Mouse (Mus musculus) mouse trophoblast stem cell (cell line): ENCODE results near the gene Tomm40l.

ENCODE experiments used
- in situ Hi-C, 2 experiments: fragments of 300-500 bp; cut with MseI, MboI; formaldehyde crosslinking; loops; 2 replicates in 1 of 2; 3 replicates in 1 of 2; pipeline ENCODE4 v1.15.1; 2025

The Tomm40l gene

DNA sequence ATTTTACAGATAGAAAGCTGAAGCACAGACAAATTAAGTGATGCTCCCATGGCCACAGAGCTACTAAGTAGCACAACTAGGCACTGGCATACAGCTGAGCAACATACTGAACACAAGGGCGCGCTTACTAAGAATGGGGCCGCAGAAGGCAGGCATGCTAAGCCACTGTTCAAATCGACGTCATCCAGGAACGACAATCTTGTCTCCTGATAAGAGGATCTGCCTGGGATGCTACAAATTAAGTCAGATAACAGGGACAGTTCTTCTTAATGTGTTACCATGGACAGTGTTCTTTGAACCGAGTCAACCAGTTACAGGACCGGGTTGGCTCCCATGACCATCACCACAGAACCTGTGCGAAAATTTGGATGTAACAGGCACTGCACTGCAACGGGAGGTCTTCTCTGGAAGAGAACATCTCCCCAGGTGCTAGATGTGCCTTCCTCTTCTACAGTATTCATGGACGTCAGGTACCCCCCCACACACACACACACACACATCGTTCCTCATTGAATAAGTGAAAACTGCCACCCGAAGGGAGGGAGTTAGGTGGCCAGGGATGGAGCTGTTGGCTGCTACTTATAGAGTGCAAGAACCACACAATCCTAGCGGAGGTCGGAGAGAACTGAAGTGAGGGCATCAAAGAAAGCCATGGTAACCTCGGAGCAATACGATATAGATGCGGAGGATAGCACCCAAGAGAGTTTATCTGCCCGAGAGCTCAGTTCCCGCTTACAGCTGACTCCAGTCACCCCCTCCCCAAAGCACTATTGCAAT is 27.1 kb downstream of the Tomm40l start:
- in situ Hi-C loops: no loop called here

DNA sequence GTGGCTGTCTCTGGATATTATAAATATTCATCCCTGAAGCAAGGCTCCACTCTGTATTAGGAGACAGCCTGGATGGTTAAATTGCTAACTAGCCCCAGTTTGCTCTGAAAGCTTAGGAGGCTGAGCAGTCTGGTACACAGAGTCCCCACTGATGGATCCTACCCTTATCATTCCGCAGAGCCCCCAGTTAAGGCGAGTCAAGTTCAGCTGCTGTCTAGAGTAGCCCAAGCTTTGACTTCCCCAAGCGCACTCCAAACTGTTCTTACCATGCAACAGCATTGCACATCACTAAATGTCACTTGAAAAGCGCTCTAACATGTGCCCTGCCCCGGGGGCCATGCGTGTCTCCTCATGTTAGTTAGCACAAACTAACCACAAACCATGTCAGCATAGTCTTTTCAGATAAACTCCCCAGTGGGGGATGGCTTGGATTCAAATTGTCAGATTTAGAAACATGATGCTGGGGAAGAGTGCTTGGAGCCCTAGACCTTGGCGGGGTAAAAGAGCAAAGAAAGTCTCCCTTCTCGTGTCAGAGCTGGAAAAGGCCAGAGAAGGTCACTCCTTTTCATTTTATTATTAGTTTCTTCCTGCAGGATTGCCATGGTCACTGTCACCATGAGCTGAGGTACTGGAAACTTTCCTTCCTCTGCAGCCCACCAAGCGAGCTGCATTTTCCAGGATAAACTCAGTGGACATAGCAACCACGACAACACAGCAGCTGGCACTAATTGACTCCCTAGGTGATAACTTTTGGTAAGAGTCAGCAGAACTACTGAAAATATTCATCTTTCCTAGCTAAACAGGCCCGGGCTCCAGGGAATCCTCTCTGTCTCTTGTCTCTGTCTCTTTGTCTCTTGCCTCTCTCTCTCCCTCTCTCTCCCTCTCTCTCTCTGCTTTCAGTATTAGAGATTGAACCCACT is 28.1 kb downstream of the Tomm40l start:
- in situ Hi-C loops: no loop called here

DNA sequence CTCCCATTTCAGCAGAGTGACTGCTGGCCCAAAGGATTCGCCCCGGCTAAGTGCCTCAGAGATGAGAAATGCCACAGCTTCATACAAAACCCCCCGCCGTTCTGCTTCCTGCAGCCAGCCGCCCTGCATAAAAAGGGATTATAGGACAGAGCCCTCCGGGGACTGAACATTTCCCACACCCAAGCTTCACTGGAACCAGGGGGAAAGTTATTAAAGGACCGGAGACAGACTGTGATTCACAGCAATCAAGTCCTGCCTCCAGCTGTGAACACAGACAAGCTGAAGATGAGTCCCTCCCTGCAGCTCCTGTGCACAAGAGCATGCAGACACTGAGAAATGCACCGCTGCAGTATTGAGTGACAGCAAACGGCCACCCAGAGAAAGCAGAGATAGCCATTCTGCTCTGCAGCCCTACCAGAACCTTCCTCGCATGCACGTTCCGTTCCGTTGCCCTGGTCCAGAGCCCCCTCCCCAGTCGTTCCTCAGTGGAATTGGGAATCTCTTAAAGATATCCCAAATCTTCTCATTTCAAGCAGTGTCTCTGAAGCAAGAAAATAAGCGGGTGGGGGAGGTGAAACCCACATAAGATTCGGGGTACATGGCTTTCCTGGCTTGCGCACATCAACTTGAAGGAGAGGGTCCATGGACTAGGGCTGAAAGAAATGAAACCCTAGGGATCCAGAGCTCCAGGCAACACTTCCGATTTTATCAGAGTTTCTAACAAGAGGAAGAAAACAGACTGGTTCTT is 29.0 kb downstream of the Tomm40l start:
- in situ Hi-C loops: no loop called here

DNA sequence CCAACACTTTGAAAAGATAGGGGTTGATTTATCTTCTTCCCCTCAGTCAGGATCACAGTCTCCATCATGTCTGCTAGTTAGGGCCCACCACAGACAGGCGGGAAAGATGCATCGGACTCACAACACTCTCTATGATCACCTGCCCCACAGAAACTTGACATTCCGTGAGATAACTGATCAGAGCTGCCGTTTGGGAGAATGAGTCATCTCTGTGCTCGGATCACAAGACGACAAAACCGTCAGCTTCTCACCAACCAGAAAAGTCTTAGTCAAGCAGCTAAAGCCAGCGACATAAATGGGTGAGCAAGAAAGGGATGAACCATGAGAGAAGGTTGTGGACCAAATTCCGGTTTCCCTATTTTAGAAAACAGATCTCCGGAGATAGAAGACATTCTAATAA is 30.0 kb downstream of the Tomm40l start:
- in situ Hi-C loops: no loop called here

DNA sequence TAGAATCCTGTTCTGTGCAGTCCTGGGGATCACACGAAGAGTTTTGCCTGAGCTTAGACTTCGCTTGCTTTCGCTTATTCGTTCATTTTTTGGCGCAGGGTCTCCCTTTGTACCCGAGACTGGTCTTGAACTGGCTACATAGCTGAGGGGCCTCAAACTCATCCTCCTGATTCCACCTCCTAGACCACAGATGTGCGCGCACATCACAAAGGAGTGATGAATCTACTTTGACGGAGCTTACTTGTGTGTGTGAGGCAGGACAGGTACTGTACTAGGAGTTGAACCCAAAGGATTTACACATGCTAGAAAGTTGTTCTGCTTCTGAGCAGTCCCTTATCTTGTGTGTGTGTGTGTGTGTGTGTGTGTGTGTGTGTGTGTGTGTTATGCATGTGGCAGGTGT is 31.5 kb downstream of the Tomm40l start:
- in situ Hi-C loops: no loop called here

DNA sequence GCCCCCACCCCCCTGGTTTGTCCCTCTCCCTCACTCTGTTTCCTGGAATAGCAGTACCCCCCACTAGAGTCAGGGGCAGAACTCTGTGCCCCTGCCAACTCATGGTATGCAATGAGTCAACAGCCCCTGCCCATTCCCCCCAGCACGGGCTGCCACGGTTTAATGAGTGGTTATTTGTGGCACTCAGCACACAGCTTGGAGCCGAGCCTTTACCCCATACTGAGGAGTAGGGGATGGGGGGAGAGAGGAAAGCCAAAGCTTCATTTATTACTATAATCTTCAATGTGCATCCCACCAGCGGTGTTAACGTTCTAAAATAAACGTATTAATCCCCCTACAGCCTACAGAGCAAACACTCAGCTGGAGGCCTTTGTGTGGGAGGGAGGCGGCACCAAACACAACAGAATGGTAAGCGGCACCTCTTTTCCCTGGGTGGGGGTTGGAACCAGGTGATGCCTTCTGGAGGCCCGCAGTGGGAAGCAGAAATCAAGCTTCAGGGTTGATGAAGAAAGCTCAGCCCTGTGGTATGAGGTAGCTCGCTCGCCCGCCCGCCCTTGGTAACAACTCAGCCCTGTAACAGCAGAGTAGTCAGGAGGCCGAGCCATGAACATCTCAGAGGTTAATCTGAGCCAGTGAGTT is 32.7 kb downstream of the Tomm40l start:
- in situ Hi-C loops: no loop called here

DNA sequence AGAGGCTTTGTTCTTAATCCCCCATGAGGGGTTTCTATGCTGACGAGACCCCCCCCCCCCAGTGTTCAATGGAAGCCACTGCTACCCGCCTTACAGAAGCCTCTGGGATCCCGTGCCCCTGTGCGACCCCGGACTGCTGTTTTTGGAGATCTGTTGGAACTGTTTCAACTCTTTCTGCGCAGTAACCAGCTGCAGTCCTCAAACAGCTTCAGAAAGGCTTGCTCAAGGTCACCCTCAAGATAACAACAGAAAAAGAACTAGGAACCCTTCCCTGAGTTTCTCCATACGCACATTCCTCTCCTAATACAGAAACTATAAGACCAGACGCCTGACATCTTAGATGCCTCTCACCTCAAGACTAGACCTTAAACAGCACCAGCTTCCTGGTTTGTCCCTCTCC is 33.3 kb downstream of the Tomm40l start:
- in situ Hi-C loops: no loop called here

DNA sequence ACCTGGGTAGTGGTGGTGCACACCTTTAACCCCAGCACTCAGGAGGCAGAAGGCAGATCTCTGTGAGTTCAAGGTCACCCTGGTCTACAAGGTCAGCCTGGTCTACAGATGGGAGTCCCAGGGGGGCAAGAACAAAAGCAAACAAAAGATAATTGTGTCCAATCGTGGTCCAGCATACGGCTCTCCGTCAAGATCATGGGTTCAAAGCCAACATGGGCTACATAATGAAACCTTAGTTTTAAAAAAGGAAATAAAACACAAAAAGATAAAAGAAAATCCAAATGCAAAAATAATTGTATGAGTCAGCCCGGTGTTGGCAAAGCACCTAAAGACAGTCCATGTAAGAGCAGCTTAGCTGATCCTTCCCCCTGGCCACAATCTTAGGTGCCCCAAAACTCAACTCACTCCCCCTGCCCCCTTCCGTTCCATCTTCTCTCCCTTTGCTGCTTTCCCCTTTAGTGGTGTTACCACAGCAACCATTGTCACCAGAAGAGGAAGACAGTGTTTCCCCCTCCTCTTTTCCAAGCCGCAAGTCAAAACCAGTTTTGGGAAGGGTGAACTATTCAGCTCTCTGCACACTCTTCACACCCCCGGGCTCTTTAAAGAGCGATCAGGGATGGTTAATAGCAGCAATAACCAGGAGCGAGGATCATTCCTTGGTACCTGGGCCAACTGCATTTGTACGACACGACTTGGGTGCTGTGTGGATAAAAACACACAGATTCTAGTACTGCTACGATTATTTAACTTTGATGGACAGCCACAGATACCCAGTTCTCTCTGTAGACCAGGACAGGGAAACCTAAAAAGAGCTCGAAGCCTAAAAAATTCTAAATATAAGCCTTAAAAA is 34.2 kb downstream of the Tomm40l start:
- in situ Hi-C loops: no loop called here

DNA sequence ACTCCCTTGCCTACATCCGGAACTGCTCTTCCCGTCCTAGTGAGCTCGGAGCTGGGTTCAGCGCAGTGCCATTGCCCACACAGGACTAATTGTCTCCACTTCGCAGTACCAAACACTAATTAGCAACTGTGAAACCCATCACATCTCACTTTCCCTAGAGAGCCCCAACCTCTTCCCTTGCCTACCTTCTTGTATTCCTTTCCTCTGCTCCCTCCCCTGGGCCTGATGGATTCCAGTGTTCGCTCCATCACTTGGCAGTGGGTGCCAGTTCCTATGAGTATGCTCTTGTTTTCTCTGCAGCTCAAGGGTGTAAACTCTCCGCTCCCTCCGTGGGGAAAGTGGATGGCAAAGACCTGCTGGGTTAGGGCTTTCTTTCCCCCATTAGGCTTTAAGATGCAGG is 36.7 kb downstream of the Tomm40l start:
- in situ Hi-C loops: no loop called here

DNA sequence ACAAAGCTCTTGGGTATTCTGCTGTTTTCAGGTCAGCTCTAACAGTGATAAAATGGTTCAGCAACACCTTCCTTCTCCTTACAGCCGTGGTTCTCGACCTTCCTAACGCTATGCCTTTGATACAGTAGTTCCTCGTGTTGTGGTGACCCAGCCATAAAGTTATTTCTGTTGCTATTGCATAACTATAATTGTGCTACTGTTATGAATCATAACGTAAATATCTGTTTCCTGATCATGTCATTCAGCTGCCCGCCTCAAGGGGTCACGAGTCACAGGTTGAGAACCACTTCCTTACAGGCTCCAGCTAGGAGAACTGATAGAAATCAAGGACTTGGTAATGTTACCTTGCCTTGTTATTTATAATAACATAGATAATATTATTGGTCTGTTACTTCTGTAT is 38.0 kb downstream of the Tomm40l start:
- in situ Hi-C loops: no loop called here

DNA sequence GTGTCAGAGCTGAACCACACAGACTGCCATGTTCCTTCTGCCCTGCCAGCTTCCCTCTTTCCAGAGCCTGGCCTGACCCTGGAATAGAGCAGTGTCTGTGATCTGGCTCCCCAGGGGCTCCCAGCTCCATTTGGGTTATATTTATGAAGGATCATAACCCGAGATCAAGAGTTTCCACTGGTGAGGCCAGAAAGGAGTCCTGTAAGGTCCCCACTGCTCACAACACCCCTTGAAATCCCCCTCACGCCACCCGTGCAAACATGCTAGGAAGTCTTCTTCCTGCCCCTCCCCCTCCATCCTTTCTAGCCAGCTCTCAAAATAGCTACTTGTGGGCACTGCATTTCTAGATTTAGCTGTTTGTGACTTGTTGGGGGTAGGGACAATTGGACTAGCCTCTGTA is 38.7 kb downstream of the Tomm40l start:
- in situ Hi-C loops: no loop called here

DNA sequence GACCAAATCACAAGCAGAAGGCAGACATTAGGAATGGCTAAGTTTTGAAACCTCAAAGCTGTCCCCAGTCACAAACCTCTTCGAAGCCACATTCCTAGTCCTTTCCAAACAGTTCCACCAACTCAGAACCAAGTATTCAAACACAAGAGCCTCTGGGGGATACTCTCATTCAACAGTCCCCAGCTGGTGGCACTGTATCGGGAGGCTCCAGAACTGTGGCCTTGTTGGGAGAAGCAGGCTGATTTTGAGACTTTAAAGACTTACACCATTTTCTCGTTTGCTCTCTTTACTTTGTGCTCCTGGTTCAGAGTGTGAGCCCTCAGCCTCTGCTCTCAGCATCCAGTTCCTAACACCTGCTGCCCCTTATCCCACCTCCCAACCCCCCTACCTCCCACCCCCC is 39.3 kb downstream of the Tomm40l start:
- in situ Hi-C loops: no loop called here

DNA sequence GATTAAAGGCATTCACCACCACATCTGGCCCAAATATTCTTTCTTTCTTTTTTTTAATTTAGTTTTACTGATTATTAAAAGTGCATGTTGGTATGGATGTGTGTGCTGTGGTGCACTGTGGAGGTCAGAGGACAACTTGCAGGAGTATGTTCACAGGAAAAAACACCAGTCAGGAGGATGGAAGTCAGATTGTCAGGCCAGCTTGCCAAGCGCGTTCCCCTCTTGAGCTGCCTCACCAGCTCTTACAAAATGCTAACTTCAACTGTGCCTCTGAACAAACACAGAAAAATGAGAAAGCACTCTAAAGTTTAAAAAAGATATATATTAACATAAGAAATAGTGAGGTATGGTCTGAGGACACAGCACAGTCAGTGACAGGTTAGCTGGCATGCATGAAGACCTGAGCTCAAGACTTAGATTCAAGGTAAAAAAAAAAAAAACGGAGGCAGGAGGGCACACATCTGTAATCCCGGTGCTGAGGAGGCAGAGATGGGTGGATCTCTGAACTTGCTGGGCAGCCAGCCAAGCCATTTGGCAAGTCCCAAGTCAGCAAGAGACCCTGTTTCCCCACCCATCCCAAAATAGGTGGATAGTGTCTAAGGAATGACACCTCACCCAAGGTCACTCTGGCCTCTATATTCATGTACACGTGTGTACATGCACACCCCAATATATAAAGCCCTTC is 42.7 kb downstream of the Tomm40l start:
- in situ Hi-C loops: no loop called here

DNA sequence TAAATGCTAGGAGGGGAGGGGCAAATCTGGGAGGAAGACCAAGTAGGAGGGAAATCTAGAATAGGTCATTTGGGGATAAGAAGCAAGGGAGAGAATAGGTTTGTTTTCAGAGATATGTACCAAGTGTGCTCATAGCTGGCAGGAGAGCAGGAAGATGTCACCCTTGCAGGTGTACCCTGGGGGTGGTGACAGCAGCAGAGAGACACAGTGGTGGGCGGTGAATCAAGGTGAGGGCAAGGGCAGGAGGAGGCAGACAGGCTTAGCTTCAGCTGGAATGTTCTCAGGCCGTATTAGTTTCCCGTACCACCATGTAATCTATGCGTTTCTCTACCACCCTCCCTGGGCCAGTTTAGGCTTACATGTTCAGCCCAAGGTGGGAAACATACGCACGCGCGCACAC is 49.5 kb downstream of the Tomm40l start:
- in situ Hi-C loops: no loop called here

DNA sequence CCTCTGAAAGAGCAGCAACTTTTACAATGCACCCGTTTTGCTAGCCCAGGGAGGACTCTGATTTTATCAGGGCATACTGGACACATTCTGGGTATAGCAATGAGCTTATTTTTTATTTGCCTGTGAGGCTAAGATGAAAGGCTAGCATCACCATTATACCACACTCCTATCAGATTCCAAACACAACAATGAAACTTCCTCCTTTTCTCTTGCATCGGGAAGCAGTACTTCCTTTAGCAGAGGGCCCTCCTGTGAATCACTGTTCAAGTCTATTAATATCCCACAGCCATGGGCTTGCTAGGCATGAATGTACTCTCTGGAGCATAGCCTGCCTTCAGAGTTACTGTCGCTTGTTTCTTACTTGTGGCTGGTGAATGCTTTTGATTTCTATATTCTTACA is 51.2 kb downstream of the Tomm40l start:
- in situ Hi-C loops: no loop called here

DNA sequence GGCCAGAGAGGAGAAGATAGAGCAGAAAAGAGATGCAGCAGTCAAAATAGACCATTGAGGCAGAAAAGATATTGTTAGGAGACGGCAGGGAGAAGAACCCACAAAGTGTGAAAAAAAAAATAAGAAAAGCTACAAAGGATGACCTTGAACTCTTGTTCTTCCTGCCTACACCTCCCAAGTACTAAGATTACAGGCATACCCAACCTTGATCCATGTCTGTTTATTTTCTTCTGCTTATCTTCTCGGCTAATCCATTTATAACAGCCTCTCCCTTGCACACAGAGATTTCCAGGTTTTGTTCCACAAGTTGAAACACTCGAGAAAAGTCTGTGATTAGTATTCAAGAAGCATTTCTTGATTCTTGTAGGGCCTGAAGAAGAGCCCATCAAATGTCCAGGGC is 52.4 kb downstream of the Tomm40l start:
- in situ Hi-C loops: no loop called here

DNA sequence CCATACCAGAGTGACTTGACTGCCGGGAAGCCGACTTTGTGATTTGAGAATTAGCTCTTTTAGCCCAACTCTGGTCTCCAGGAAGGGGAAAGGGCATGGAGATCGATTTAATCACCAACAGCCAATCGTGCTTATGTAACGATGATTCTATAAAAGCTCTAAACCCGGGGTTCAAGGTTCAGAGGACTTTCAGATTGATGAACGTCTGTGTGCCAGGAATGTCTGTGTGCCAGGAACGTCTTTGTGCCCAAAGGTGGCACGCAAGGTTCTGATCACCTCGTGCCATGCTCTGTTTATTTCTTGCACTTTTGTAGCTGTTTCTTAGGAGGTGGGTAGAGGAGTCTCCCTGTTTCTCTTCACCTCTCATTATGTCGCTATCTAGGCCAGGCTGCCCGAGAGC is 53.4 kb downstream of the Tomm40l start:
- in situ Hi-C loops: no loop called here
